Mouse (Mus musculus) myocyte (in vitro differentiated cells): ENCODE data around the gene Mfsd4a. TPM values are rescaled to one million over a fixed set of nuclear protein-coding genes. Genes with fewer than 3 reads are reported as not detected.

Experiments
- H3K27me3 ChIP-seq: one replicate; pipeline ENCODE4 v1.6.1; 2011; ENCODE audit not compliant: control insufficient read depth, insufficient read depth, insufficient read length
- H3K36me3 ChIP-seq: one replicate; pipeline ENCODE4 v1.6.1; 2011; ENCODE audit not compliant: control insufficient read depth, insufficient read depth
- H3K4me2 ChIP-seq: one replicate; pipeline ENCODE4 v1.6.1; 2011; ENCODE audit warnings: low read depth, control low read depth
- H3K4me3 ChIP-seq: one replicate; pipeline ENCODE4 v1.5.1; 2011; ENCODE audit warnings: mild to moderate bottlenecking, control low read depth, moderate library complexity
- H3K79me2 ChIP-seq: one replicate; pipeline ENCODE4 v1.6.1; 2011; ENCODE audit not compliant: control insufficient read depth, insufficient read depth
- H3ac ChIP-seq: one replicate; pipeline ENCODE4 v1.6.1; 2011; ENCODE audit not compliant: control insufficient read depth, insufficient read length
- CEBPB ChIP-seq: IDR thresholded peaks from 2 replicates; pipeline ENCODE4 v1.6.1; 2011; ENCODE audit warnings: mild to moderate bottlenecking, moderate library complexity; ENCODE audit not compliant: poor library complexity, insufficient read depth, severe bottlenecking
- E2F4 ChIP-seq: IDR thresholded peaks from one replicate; pipeline ENCODE4 v1.6.1; 2011; ENCODE audit warnings: mild to moderate bottlenecking, control low read depth, moderate library complexity; ENCODE audit not compliant: insufficient read depth
- MAX ChIP-seq: IDR thresholded peaks from one replicate; pipeline ENCODE4 v1.6.1; 2011; ENCODE audit warnings: low read depth, mild to moderate bottlenecking, control low read depth
- MYOD1 ChIP-seq, 3 experiments: IDR thresholded peaks; one replicate each; pipeline ENCODE4 v1.6.1; 2011; ENCODE audit warnings: control low read depth in 2 of 3, low read depth in 2 of 3, mild to moderate bottlenecking in 2 of 3, moderate library complexity in 1 of 3; ENCODE audit not compliant: insufficient read length in 2 of 3, control insufficient read depth in 1 of 3
- MYOG ChIP-seq, 3 experiments: IDR thresholded peaks; one replicate each; pipeline ENCODE4 v1.6.1; 2011; ENCODE audit warnings: control low read depth in 2 of 3, low read depth in 2 of 3, mild to moderate bottlenecking in 2 of 3; ENCODE audit not compliant: insufficient read length in 2 of 3, control insufficient read depth in 1 of 3, insufficient read depth in 1 of 3
- POLR2A ChIP-seq: IDR thresholded peaks from one replicate; pipeline ENCODE4 v1.6.1; 2011; ENCODE audit warnings: low read depth, mild to moderate bottlenecking, control low read depth, moderate library complexity; ENCODE audit not compliant: insufficient read length
- POLR2AphosphoS2 ChIP-seq: IDR thresholded peaks from one replicate; pipeline ENCODE4 v1.6.1; 2011; ENCODE audit warnings: low read depth, control low read depth; ENCODE audit not compliant: insufficient read length
- REST ChIP-seq: IDR thresholded peaks from one replicate; pipeline ENCODE4 v1.6.1; 2011; ENCODE audit warnings: mild to moderate bottlenecking, control low read depth, moderate library complexity; ENCODE audit not compliant: insufficient read depth, insufficient read length
- SRF ChIP-seq: IDR thresholded peaks from one replicate; pipeline ENCODE4 v1.6.1; 2011; ENCODE audit warnings: low read depth; ENCODE audit not compliant: control insufficient read depth, insufficient read length
- TCF12 ChIP-seq: IDR thresholded peaks from one replicate; pipeline ENCODE4 v1.6.1; 2011; ENCODE audit warnings: mild to moderate bottlenecking, control low read depth; ENCODE audit not compliant: poor library complexity, insufficient read depth, severe bottlenecking
- TCF3 ChIP-seq: IDR thresholded peaks from one replicate; pipeline ENCODE4 v1.6.1; 2011; ENCODE audit warnings: low read depth, control low read depth; ENCODE audit not compliant: insufficient read length
- USF1 ChIP-seq: IDR thresholded peaks from one replicate; pipeline ENCODE4 v1.6.1; 2011; ENCODE audit warnings: low read depth, mild to moderate bottlenecking, control low read depth, moderate library complexity
- polyA plus RNA-seq: library from polyadenylated mRNA; unstranded; fragments of >200 nt; fragmentation: generic; extraction: Trizol; gene quantifications from one replicate; pipeline ENCODE4 v1.2.1, GENCODE M21; 2012; ENCODE audit warnings: missing spikeins

Mfsd4a gene
- polyA plus RNA-seq, 1 experiment: 9.6 TPM

- TF ChIP-seq POLR2A: no peak
- TF ChIP-seq USF1: no peak
- TF ChIP-seq POLR2AphosphoS2: no peak
- no peak for TF ChIP-seq CEBPB
- no peak for TF ChIP-seq SRF
- TF ChIP-seq TCF12: no peak
- no peak for TF ChIP-seq MAX
- no peak overlapping the region for H3K4me3 ChIP-seq
- no peaks in the 10 kb centered on the region for H3K79me2 ChIP-seq
- H3K27me3 ChIP-seq: peaks cover 45% of the 10 kb centered on the region
- no peak overlapping the region for H3ac ChIP-seq
- H3K36me3 ChIP-seq: no peaks in the 10 kb centered on the region
- H3K4me2 ChIP-seq: no peak overlapping the region
Measured at GRCm38 (mm10) chr1:132061750-132062541, 5.9 kb downstream of the Mfsd4a start.

GRCm38 (mm10) chr1:132060036-132060769 is 7.7 kb downstream of the Mfsd4a start:
- no peaks in the 10 kb centered on the region for H3K36me3 ChIP-seq
- no peak overlapping the region for H3ac ChIP-seq
- no peak overlapping the region for H3K4me2 ChIP-seq
- H3K27me3 ChIP-seq: peaks cover 53% of the 10 kb centered on the region
- TF ChIP-seq SRF (no peak), USF1 (no peak), TCF3 (no peak), MYOG (IDR thresholded peaks at IDR 0.05; ENCODE audit: control insufficient read depth in 1 of 3, insufficient read depth in 1 of 3, insufficient read length in 2 of 3, low read depth in 2 of 3) (no peak), MYOD1 (IDR thresholded peaks at IDR 0.05; ENCODE audit: control insufficient read depth in 1 of 3, insufficient read length in 2 of 3, low read depth in 2 of 3) (no peak), POLR2A (no peak), TCF12 (no peak), CEBPB (no peak)
- H3K4me3 ChIP-seq: no peak overlapping the region
- H3K79me2 ChIP-seq: no peaks in the 10 kb centered on the region

- Histone ChIP-seq H3K4me3 (no peak overlapping the region), H3K79me2 (no peaks in the 10 kb centered on the region), H3K27me3 (peaks cover 48% of the 10 kb centered on the region), H3ac (no peak overlapping the region), H3K4me2 (no peak overlapping the region), H3K36me3 (no peaks in the 10 kb centered on the region)
- TF ChIP-seq TCF12: no peak
- TF ChIP-seq E2F4: no peak
- TF ChIP-seq USF1: no peak
- no peak for TF ChIP-seq CEBPB
- TF ChIP-seq SRF: no peak
- TF ChIP-seq POLR2A: no peak
- TF ChIP-seq MYOD1 (IDR thresholded peaks at IDR 0.05; ENCODE audit: control insufficient read depth in 1 of 3, insufficient read length in 2 of 3, low read depth in 2 of 3): no peak
- TF ChIP-seq MAX: no peak
- TF ChIP-seq TCF3: no peak
- no peak for TF ChIP-seq REST
- no peak for TF ChIP-seq MYOG (IDR thresholded peaks at IDR 0.05; ENCODE audit: control insufficient read depth in 1 of 3, insufficient read depth in 1 of 3, insufficient read length in 2 of 3, low read depth in 2 of 3)
Measured at GRCm38 (mm10) chr1:132058558-132058957, 9.3 kb downstream of the Mfsd4a start.

- TF ChIP-seq MYOG (IDR thresholded peaks at IDR 0.05; ENCODE audit: control insufficient read depth in 1 of 3, insufficient read depth in 1 of 3, insufficient read length in 2 of 3, low read depth in 2 of 3) (no peak), CEBPB (no peak), E2F4 (no peak)
- Histone ChIP-seq H3ac (no peak overlapping the region), H3K36me3 (no peaks in the 10 kb centered on the region)
Measured at GRCm38 (mm10) chr1:132055054-132055664, 12.7 kb downstream of the Mfsd4a start.

GRCm38 (mm10) chr1:132054387-132054786 is 13.5 kb downstream of the Mfsd4a start:
- TF ChIP-seq POLR2A: no peak
- no peak for TF ChIP-seq MYOD1 (IDR thresholded peaks at IDR 0.05; ENCODE audit: control insufficient read depth in 1 of 3, insufficient read length in 2 of 3, low read depth in 2 of 3)
- no peak for TF ChIP-seq TCF12
- no peak for TF ChIP-seq USF1
- no peak for TF ChIP-seq SRF
- TF ChIP-seq MAX: no peak
- TF ChIP-seq MYOG (IDR thresholded peaks at IDR 0.05; ENCODE audit: control insufficient read depth in 1 of 3, insufficient read depth in 1 of 3, insufficient read length in 2 of 3, low read depth in 2 of 3): no peak
- no peak for TF ChIP-seq REST
- TF ChIP-seq E2F4: no peak
- no peak for TF ChIP-seq CEBPB
- no peak for TF ChIP-seq TCF3
- TF ChIP-seq POLR2AphosphoS2: no peak
- no peak overlapping the region for H3K4me2 ChIP-seq

More at GRCm38 (mm10) chr1:132055054-132055664, 12.7 kb downstream of the Mfsd4a start:
- Histone ChIP-seq H3K4me3 (no peak overlapping the region), H3K79me2 (no peaks in the 10 kb centered on the region), H3K27me3 (peaks cover 29% of the 10 kb centered on the region), H3K4me2 (no peak overlapping the region)

More at GRCm38 (mm10) chr1:132054387-132054786, 13.5 kb downstream of the Mfsd4a start:
- Histone ChIP-seq H3ac (no peak overlapping the region), H3K27me3 (peaks cover 22% of the 10 kb centered on the region), H3K36me3 (no peaks in the 10 kb centered on the region), H3K4me3 (no peak overlapping the region), H3K79me2 (no peaks in the 10 kb centered on the region)
